In the genomic region with DNA sequence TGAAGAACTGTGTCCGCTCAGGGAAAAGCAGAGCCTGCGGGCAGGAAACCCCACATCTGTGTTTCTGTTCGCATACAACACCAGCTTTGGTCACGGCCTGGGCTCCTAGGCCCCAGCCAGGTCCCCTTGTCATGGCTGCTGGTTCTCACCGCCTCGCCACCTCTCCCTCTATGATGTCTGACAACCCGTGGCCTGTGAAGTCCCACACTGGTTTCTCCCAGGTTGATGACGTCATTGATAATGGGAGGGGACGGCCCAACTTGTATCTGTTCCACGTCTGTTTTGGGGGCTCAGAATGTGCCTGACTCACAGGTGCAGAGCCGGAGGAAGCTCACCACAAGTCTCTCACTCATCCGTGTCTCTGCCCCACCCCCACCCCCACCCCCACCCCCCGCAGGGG, we compare ENCODE assay signal across 37 mouse cellular contexts. TPM values are rescaled to one million over a fixed set of nuclear protein-coding genes. Genes with fewer than 3 reads are reported as not detected.
DNase-seq lines count a peak whose midpoint lies in the region.
"Had no signal": no experiment of that assay in that cellular context is flagged by ENCODE, and none has a peak within 500 bp of the region (broad histone marks: within the 10 kb centered on the region; RNA-seq: fewer than 3 reads in every experiment).

No protein-coding gene starts in this region.

- no peaks in the 10 kb centered on the region for H3K36me3 ChIP-seq in splenic B cell, adult 2 months (ENCODE audit: control insufficient read depth, insufficient read depth, low read length, poor library complexity, severe bottlenecking)
- H3K36me3 ChIP-seq: hindbrain, embryonic 12.5 days; intestine, embryonic 15.5 days; limb, embryonic 10.5 days; limb, embryonic 15.5 days; lung, embryonic 15.5 days; neural tube, embryonic 12.5 days; stomach, embryonic 15.5 days had no signal

- peak; percentile 89 for DNase-seq in A20 (ENCODE audit: low read depth, low spot score)
- DNase-seq in B cell, adult 2 months = peak; percentile 73 to 80
- DNase-seq in splenic B cell, adult 2 months (ENCODE audit: low read depth, low spot score) = peak; percentile 83
- DNase-seq in thymus, postnatal 14 days = peak; percentile 63
- no peak for DNase-seq in adrenal gland, adult 2 months
- DNase-seq in gastrocnemius, adult 18-20 months (ENCODE audit: low spot score) = no peak
- no peak for DNase-seq in right cerebral cortex, adult 18-20 months
- DNase-seq: adrenal gland, adult 8-10 months; cerebellum, adult 8-10 months; cerebellum, postnatal 25 days; gastrocnemius, postnatal 25 days; heart, adult 11 months; heart, postnatal 36 days; lung, postnatal 36 days had no signal

- peaks cover 2% of the 10 kb centered on the region; the same call in 1 of the 2 replicates for H3K27me3 ChIP-seq in splenic B cell, adult 2 months (ENCODE audit: control insufficient read depth, insufficient read depth, low read length, poor library complexity, severe bottlenecking)

RNA-seq across cellular contexts. Expression of a gene that starts 12.6 kb away (rescaled TPM):
- under 1 TPM; 0.17 to 0.62 TPM for total RNA-seq in adrenal gland, adult 2 months (2021)
- 0.94 and 1.1 TPM in 2 replicates for polyA plus RNA-seq in adrenal gland, adult 2 months (2012; rRNA removed)
- not detected for total RNA-seq in gastrocnemius, adult 18-20 months (2021)
- total RNA-seq: gastrocnemius, postnatal 25 days; heart, postnatal 36 days; megakaryocyte, adult 5-6 weeks had no signal
- polyA plus RNA-seq: heart, embryonic 11.5 days; myocyte had no signal

RNA-seq across cellular contexts. Expression of a gene that starts 16.8 kb away (rescaled TPM):
- total RNA-seq in adrenal gland, adult 2 months (2021) = not detected
- polyA plus RNA-seq in adrenal gland, adult 2 months (2012; rRNA removed) = not detected in 2 replicates
- not detected for total RNA-seq in gastrocnemius, adult 18-20 months (2021)
- total RNA-seq: adrenal gland, adult 8-10 months; adrenal gland, postnatal 4 days; gastrocnemius, postnatal 25 days; heart, postnatal 36 days; hindbrain, postnatal 0 days; left cerebral cortex, postnatal 10 days; megakaryocyte, adult 5-6 weeks; midbrain, postnatal 0 days had no signal
- polyA plus RNA-seq: activated CD4-positive, CD25-positive, alpha-beta regulatory T cell, adult 4 months; embryonic facial prominence, embryonic 11.5 days; forebrain, embryonic 14.5 days; heart, embryonic 11.5 days; heart, embryonic 16.5 days; hindbrain, embryonic 12.5 days; hindbrain, postnatal 0 days; intestine, embryonic 15.5 days; kidney, adult 2 months; kidney, embryonic 16.5 days; limb, embryonic 10.5 days; limb, embryonic 15.5 days; liver, embryonic 14.5 days; lung, embryonic 15.5 days; midbrain, embryonic 11.5 days; midbrain, postnatal 0 days; myocyte; neural tube, embryonic 12.5 days; small intestine, adult 2 months; stomach, embryonic 15.5 days had no signal

RNA-seq across cellular contexts. Expression of a gene that starts 23.3 kb away (rescaled TPM):
- total RNA-seq in adrenal gland, adult 2 months (2021) = not detected
- not detected in 2 replicates for polyA plus RNA-seq in adrenal gland, adult 2 months (2012; rRNA removed)
- not detected for total RNA-seq in gastrocnemius, adult 18-20 months (2021)
- total RNA-seq: adrenal gland, adult 8-10 months; adrenal gland, postnatal 4 days; gastrocnemius, postnatal 25 days; heart, postnatal 36 days; hindbrain, postnatal 0 days; left cerebral cortex, postnatal 10 days; megakaryocyte, adult 5-6 weeks; midbrain, postnatal 0 days had no signal
- polyA plus RNA-seq: activated CD4-positive, CD25-positive, alpha-beta regulatory T cell, adult 4 months; embryonic facial prominence, embryonic 11.5 days; forebrain, embryonic 14.5 days; heart, embryonic 11.5 days; heart, embryonic 16.5 days; hindbrain, embryonic 12.5 days; hindbrain, postnatal 0 days; intestine, embryonic 15.5 days; kidney, adult 2 months; kidney, embryonic 16.5 days; limb, embryonic 10.5 days; limb, embryonic 15.5 days; liver, embryonic 14.5 days; lung, embryonic 15.5 days; midbrain, embryonic 11.5 days; midbrain, postnatal 0 days; myocyte; neural tube, embryonic 12.5 days; small intestine, adult 2 months; stomach, embryonic 15.5 days had no signal

RNA-seq across cellular contexts. Expression of a gene that starts 32.7 kb away (rescaled TPM):
- not detected for total RNA-seq in adrenal gland, adult 2 months (2021)
- polyA plus RNA-seq in adrenal gland, adult 2 months (2012; rRNA removed) = not detected in 2 replicates
- total RNA-seq in gastrocnemius, adult 18-20 months (2021) = not detected
- total RNA-seq: adrenal gland, adult 8-10 months; adrenal gland, postnatal 4 days; gastrocnemius, postnatal 25 days; heart, postnatal 36 days; hindbrain, postnatal 0 days; left cerebral cortex, postnatal 10 days; megakaryocyte, adult 5-6 weeks; midbrain, postnatal 0 days had no signal
- polyA plus RNA-seq: activated CD4-positive, CD25-positive, alpha-beta regulatory T cell, adult 4 months; embryonic facial prominence, embryonic 11.5 days; forebrain, embryonic 14.5 days; heart, embryonic 11.5 days; heart, embryonic 16.5 days; hindbrain, embryonic 12.5 days; hindbrain, postnatal 0 days; intestine, embryonic 15.5 days; kidney, adult 2 months; kidney, embryonic 16.5 days; limb, embryonic 10.5 days; limb, embryonic 15.5 days; liver, embryonic 14.5 days; lung, embryonic 15.5 days; midbrain, embryonic 11.5 days; midbrain, postnatal 0 days; myocyte; neural tube, embryonic 12.5 days; small intestine, adult 2 months; stomach, embryonic 15.5 days had no signal

RNA-seq across cellular contexts. Expression of a gene that starts 37.5 kb away (rescaled TPM):
- total RNA-seq in adrenal gland, adult 2 months (2021) = not detected
- not detected in 2 replicates for polyA plus RNA-seq in adrenal gland, adult 2 months (2012; rRNA removed)
- total RNA-seq in gastrocnemius, adult 18-20 months (2021) = not detected
- total RNA-seq: adrenal gland, adult 8-10 months; adrenal gland, postnatal 4 days; gastrocnemius, postnatal 25 days; heart, postnatal 36 days; hindbrain, postnatal 0 days; left cerebral cortex, postnatal 10 days; megakaryocyte, adult 5-6 weeks; midbrain, postnatal 0 days had no signal
- polyA plus RNA-seq: activated CD4-positive, CD25-positive, alpha-beta regulatory T cell, adult 4 months; embryonic facial prominence, embryonic 11.5 days; forebrain, embryonic 14.5 days; heart, embryonic 11.5 days; heart, embryonic 16.5 days; hindbrain, embryonic 12.5 days; hindbrain, postnatal 0 days; intestine, embryonic 15.5 days; kidney, adult 2 months; kidney, embryonic 16.5 days; limb, embryonic 10.5 days; liver, embryonic 14.5 days; lung, embryonic 15.5 days; midbrain, embryonic 11.5 days; midbrain, postnatal 0 days; myocyte; neural tube, embryonic 12.5 days; small intestine, adult 2 months; stomach, embryonic 15.5 days had no signal

Comparison
In these comparisons a context has a peak if more than half of its experiments do, and no peak if none do; other contexts are left out.
1. DNase-seq: peak in A20 (single experiment), B cell, adult 2 months (2 of 2), splenic B cell, adult 2 months (single experiment) and thymus, postnatal 14 days (single experiment); none in adrenal gland, adult 2 months (single experiment), gastrocnemius, adult 18-20 months (single experiment) and right cerebral cortex, adult 18-20 months (single experiment).